Mouse (Mus musculus) liver, embryonic 16.5 days (tissue): ENCODE data around the gene Rmdn3. TPM values are rescaled to one million over a fixed set of nuclear protein-coding genes. Genes with fewer than 3 reads are reported as not detected.

ENCODE experiments used
- ATAC-seq: fragments of 200-750 bp; cut with Nextera tagmentation; 2 replicates; pipeline ENCODE4 v1.8.0; 2017; ENCODE audit warnings: low read depth, mild to moderate bottlenecking, moderate number of reproducible peaks, moderate library complexity
- H3K27ac ChIP-seq: fragments of 300-500 bp; sonication (generic); 2 replicates; pipeline ENCODE4 v1.5.1; 2014; ENCODE audit warnings: mild to moderate bottlenecking, low read length
- H3K27me3 ChIP-seq: fragments of 300-500 bp; sonication (generic); 2 replicates; pipeline ENCODE4 v1.6.1; 2014; ENCODE audit warnings: low read depth, low read length, mixed read lengths; ENCODE audit not compliant: control insufficient read depth, insufficient read depth
- H3K36me3 ChIP-seq: fragments of 300-500 bp; sonication (generic); 2 replicates; pipeline ENCODE4 v1.6.1; 2014; ENCODE audit warnings: mild to moderate bottlenecking; ENCODE audit not compliant: control insufficient read depth, insufficient read depth
- H3K4me1 ChIP-seq: fragments of 300-500 bp; sonication (generic); 2 replicates; pipeline ENCODE4 v1.6.1; 2014; ENCODE audit warnings: low read depth, low read length, mixed read lengths; ENCODE audit not compliant: control insufficient read depth
- H3K4me2 ChIP-seq: fragments of 300-500 bp; sonication (generic); 2 replicates; pipeline ENCODE4 v1.6.1; 2014; ENCODE audit warnings: low read depth, low read length, mixed read lengths
- H3K4me3 ChIP-seq: fragments of 300-500 bp; sonication (generic); 2 replicates; pipeline ENCODE4 v1.5.1; 2014; ENCODE audit warnings: low read depth, mild to moderate bottlenecking, low read length
- H3K9ac ChIP-seq: fragments of 300-500 bp; sonication (generic); 2 replicates; pipeline ENCODE4 v1.6.1; 2014; ENCODE audit warnings: low read depth, low read length
- H3K9me3 ChIP-seq: fragments of 300-500 bp; sonication (generic); replicated peaks from 2 replicates; pipeline ENCODE4 v1.6.1; 2016; ENCODE audit warnings: low read length; ENCODE audit not compliant: control insufficient read depth
- WGBS: fragments of 180-500 bp; shearing (Covaris S2); extraction: QIAGEN DNeasy Blood & Tissue Kit; methylation state at CpG from one replicate; pipeline ENCODE4 v1.1.7; 2014; ENCODE audit not compliant: insufficient replicate concordance; 5-methylcytosine and 5-hydroxymethylcytosine counted together
- polyA plus RNA-seq: library from polyadenylated mRNA; unstranded; fragments of >200 nt; fragmentation: Nextera tagmentation; extraction: Ambion mirVana; gene quantifications from 2 replicates; pipeline ENCODE4 v1.2.1, GENCODE M21; 2015

The Rmdn3 gene
- polyA plus RNA-seq, result 44.1 and 45.6 TPM in 2 replicates

GRCm38 (mm10) chr2:119156681-119157572, at the start of gene Rmdn3:
Rmdn3 (minus strand) TSS chr2:119157034.
- ATAC-seq, result peak; percentile 78
- under 1% methylated on average over 56 of the region's 57 CpGs for WGBS

GRCm38 (mm10) chr2:119203871-119204460, 47.1 kb upstream of the Rmdn3 start:
- H3K9ac ChIP-seq, result no peak overlapping the region
- WGBS, result 60% methylated on average over 4 of the region's 4 CpGs
- no peak for ATAC-seq

More at GRCm38 (mm10) chr2:119156681-119157572, at the start of gene Rmdn3:
- H3K27ac ChIP-seq, result peak within 1 kb of the TSS; percentile 97
- peak within 1 kb of the TSS; percentile 96 for H3K9ac ChIP-seq
- peak within 1 kb of the TSS; percentile 77 for H3K4me2 ChIP-seq
- peaks cover 20% of the 10 kb centered on the region for H3K36me3 ChIP-seq
- H3K4me3 ChIP-seq, result peak within 1 kb of the TSS; percentile 99
- H3K27me3 ChIP-seq, result no peaks in the 10 kb centered on the region
- no peaks in the 10 kb centered on the region for H3K9me3 ChIP-seq
- H3K4me1 ChIP-seq, result peaks cover 36% of the 10 kb centered on the region

GRCm38 (mm10) chr2:119202914-119203453, 46.1 kb upstream of the Rmdn3 start:
- Histone ChIP-seq H3K4me2 (no peak overlapping the region), H3K9me3 (no peaks in the 10 kb centered on the region), H3K36me3 (no peaks in the 10 kb centered on the region), H3K27me3 (no peaks in the 10 kb centered on the region), H3K4me1 (peaks cover 6% of the 10 kb centered on the region), H3K4me3 (no peak overlapping the region), H3K9ac (no peak overlapping the region), H3K27ac (no peak overlapping the region)
- 55% methylated on average over 5 of the region's 5 CpGs for WGBS
- no peak for ATAC-seq

More at GRCm38 (mm10) chr2:119203871-119204460, 47.1 kb upstream of the Rmdn3 start:
- Histone ChIP-seq H3K4me3 (no peak overlapping the region), H3K36me3 (no peaks in the 10 kb centered on the region), H3K27me3 (no peaks in the 10 kb centered on the region), H3K27ac (no peak overlapping the region), H3K9me3 (no peaks in the 10 kb centered on the region), H3K4me2 (no peak overlapping the region), H3K4me1 (peaks cover 6% of the 10 kb centered on the region)

GRCm38 (mm10) chr2:119198934-119199333, 42.1 kb upstream of the Rmdn3 start:
- H3K9me3 ChIP-seq, result no peaks in the 10 kb centered on the region
- no peak for ATAC-seq
- no peak overlapping the region for H3K4me3 ChIP-seq
- no peak overlapping the region for H3K27ac ChIP-seq
- H3K36me3 ChIP-seq, result no peaks in the 10 kb centered on the region
- H3K9ac ChIP-seq, result no peak overlapping the region
- 78% methylated on average over 3 of the region's 3 CpGs for WGBS
- peaks cover 3% of the 10 kb centered on the region; the same call in 1 of the 2 replicates for H3K4me1 ChIP-seq
- H3K4me2 ChIP-seq, result no peak overlapping the region
- no peaks in the 10 kb centered on the region for H3K27me3 ChIP-seq

GRCm38 (mm10) chr2:119198049-119198448, 41.2 kb upstream of the Rmdn3 start:
- Histone ChIP-seq H3K27me3 (no peaks in the 10 kb centered on the region), H3K9ac (no peak overlapping the region), H3K36me3 (no peaks in the 10 kb centered on the region), H3K4me1 (peaks cover 3% of the 10 kb centered on the region; the same call in 1 of the 2 replicates), H3K27ac (no peak overlapping the region), H3K4me2 (no peak overlapping the region), H3K9me3 (no peaks in the 10 kb centered on the region), H3K4me3 (no peak overlapping the region)
- 75% methylated on average over 1 of the region's 1 CpGs for WGBS
- no peak for ATAC-seq

- no peak overlapping the region for H3K4me2 ChIP-seq
- no peaks in the 10 kb centered on the region for H3K9me3 ChIP-seq
- H3K4me1 ChIP-seq, result peaks cover 3% of the 10 kb centered on the region; the same call in 1 of the 2 replicates
- H3K27me3 ChIP-seq, result no peaks in the 10 kb centered on the region
- H3K27ac ChIP-seq, result no peak overlapping the region
- no peak for ATAC-seq
- H3K36me3 ChIP-seq, result no peaks in the 10 kb centered on the region
- 65% methylated on average over 1 of the region's 1 CpGs for WGBS
- no peak overlapping the region for H3K4me3 ChIP-seq
- H3K9ac ChIP-seq, result no peak overlapping the region
Measured at GRCm38 (mm10) chr2:119197493-119197892, 40.7 kb upstream of the Rmdn3 start.

GRCm38 (mm10) chr2:119196316-119197108, 39.7 kb upstream of the Rmdn3 start:
- H3K27me3 ChIP-seq, result no peaks in the 10 kb centered on the region
- no peak overlapping the region for H3K4me2 ChIP-seq
- H3K27ac ChIP-seq, result no peak overlapping the region
- no peak overlapping the region for H3K4me3 ChIP-seq
- H3K4me1 ChIP-seq, result peaks cover 3% of the 10 kb centered on the region; the same call in 1 of the 2 replicates
- 58% methylated on average over 4 of the region's 4 CpGs for WGBS
- H3K9me3 ChIP-seq, result no peaks in the 10 kb centered on the region
- no peaks in the 10 kb centered on the region for H3K36me3 ChIP-seq
- no peak for ATAC-seq
- H3K9ac ChIP-seq, result no peak overlapping the region

- H3K27ac ChIP-seq, result no peak overlapping the region
- H3K9me3 ChIP-seq, result no peaks in the 10 kb centered on the region
- ATAC-seq, result no peak
- H3K4me1 ChIP-seq, result peaks cover 4% of the 10 kb centered on the region
- H3K4me2 ChIP-seq, result no peak overlapping the region
- H3K4me3 ChIP-seq, result no peak overlapping the region
- WGBS, result 88% methylated on average over 5 of the region's 5 CpGs
- no peaks in the 10 kb centered on the region for H3K27me3 ChIP-seq
- H3K36me3 ChIP-seq, result no peaks in the 10 kb centered on the region
- no peak overlapping the region for H3K9ac ChIP-seq
Measured at GRCm38 (mm10) chr2:119194140-119194539, 37.3 kb upstream of the Rmdn3 start.
